Mouse (Mus musculus) E14TG2a.4 (cell line): Measurements from ENCODE around the gene Eif3g.

ENCODE experiments used
- CTCF ChIP-seq: conservative IDR thresholded peaks from 2 replicates; pipeline ENCODE4 v1.5.1; 2014; ENCODE audit warnings: low read length
- POU5F1 ChIP-seq: IDR thresholded peaks from 2 replicates; pipeline ENCODE4 v1.6.1; 2014; ENCODE audit warnings: low read length, borderline replicate concordance

- TF ChIP-seq CTCF (no peak), POU5F1 (no peak)
Measured at GRCm38 (mm10) chr9:20879097-20879792, 19.2 kb downstream of the Eif3g start, which contains the start of gene Angptl6.
